Mouse (Mus musculus) thymus, adult 2 months (tissue): Measurements from ENCODE around the gene Igf2bp1.

Experiments used
- CTCF ChIP-seq: fragments of 200-500 bp; IDR thresholded peaks from 2 replicates; pipeline ENCODE4 v1.5.1; 2012; ENCODE audit warnings: mild to moderate bottlenecking, control low read depth, low read length, moderate library complexity, borderline replicate concordance; ENCODE audit not compliant: control insufficient read depth, poor library complexity, insufficient read depth; ENCODE audit errors: extremely low read depth
- POLR2A ChIP-seq: fragments of 200-500 bp; IDR thresholded peaks from 2 replicates; pipeline ENCODE4 v1.6.1; 2012; ENCODE audit warnings: mild to moderate bottlenecking, low read length, control low read depth, moderate library complexity; ENCODE audit not compliant: control insufficient read depth, poor library complexity, insufficient read depth; ENCODE audit errors: extremely low read depth

DNA sequence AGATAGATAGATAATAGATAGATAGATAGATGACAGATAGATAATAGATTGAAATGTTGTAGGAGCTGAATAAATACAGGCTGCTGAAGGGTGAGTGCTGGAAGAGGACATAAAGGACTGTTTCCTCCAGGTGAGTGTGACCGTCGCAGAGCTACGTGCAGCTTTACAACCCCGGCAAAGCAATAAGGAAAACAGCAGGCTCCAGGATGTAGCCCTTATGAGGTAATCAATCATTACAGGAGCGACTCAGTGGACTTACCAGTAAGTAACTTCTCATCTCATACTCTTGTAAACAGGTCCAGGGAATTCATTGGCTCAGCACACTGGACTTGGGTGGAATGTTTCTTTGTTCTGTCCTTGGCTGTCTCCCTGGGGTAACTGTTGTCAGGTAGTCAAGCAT, 79.8 kb downstream of the Igf2bp1 start:
- TF ChIP-seq CTCF (no peak), POLR2A (no peak)
